Mouse (Mus musculus) adipocyte (in vitro differentiated cells): ENCODE results near the gene Cdhr3.

ENCODE experiments used
- DNase-seq: peaks from one replicate; pipeline ENCODE4 v3.0.0-alpha.2; 2016; ENCODE audit warnings: low spot score

The Cdhr3 gene

DNA sequence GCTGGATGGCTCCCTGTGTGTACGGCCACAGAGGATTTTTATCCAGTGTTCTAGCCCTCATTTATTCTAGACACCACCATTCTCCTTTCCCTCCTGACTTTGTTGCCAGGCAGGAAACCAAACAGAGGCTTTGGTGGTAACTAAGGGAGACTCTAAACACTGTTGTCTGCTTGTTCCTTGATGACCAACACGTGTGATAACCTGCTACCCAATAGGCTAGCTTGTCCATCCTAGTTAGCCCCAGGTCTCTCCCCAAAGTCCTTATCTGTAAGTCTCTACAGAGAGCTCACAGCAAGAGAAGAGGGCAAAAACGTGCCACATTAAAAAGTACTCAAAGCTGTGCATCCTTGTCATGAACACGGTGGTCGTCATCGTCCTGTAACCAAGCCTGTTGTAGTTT is at the start of gene Cdhr3:
Gene Cdhr3, minus strand, starts transcription at position 101 of the 400 bp plus-strand sequence.
- no peak for DNase-seq

DNA sequence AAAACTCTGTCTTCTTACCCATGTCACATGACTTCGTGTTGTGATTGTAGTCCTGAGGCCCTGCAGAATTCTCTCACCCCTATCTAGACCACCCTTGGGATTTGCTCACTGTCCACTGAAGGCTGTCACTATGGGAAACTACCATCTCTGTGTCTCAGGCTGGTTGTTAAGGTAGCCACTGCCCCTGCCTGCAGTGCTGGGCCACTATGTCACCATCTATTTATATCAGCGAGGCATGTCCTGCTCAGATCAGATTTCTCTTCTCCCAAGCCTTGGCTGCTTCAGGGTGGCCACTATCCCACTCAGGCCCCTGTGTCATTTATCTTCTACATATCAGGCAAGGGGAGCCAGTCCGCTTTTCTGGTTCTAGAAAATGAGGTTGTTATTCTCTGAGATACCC is 46.4 kb upstream of the Cdhr3 start:
- DNase-seq, result no peak

DNA sequence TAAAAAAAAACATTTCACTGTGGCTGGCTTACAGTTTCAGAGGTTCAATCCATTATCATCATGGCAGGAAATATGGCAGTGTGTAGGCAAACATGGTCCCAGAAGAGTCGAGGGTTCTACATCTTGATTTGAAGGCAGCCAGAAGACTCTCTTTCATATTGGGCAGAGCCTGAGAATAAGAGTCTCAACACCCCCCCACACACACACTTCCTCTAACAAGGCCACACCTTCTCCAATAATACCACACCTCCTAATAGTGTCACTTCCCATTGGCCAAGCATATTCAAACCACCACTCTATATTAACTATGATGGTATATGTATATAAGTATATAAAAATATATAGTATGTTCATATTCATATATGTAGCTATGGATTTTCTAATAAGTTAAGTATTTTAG is 45.2 kb upstream of the Cdhr3 start:
- DNase-seq, result no peak

DNA sequence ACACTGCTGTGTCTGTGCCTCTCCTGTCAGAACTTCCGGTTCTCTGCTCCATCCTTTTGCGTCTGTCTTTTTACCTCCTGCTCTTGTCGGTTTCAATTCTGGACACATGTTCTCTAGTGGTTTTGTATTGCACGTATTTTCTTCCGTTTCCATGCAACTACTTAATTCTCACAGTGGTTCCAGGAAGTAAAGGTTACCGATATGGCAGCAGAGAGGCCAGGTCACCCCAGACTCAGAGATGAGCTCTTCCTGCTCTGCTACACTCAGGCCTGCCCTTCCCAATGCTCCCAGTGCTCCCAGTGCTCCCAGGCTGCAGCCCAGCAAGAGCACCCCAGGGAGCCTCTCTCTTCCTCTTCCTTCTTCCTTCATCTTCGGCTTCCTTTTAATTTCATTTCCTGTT is 39.1 kb upstream of the Cdhr3 start:
- DNase-seq, result no peak

DNA sequence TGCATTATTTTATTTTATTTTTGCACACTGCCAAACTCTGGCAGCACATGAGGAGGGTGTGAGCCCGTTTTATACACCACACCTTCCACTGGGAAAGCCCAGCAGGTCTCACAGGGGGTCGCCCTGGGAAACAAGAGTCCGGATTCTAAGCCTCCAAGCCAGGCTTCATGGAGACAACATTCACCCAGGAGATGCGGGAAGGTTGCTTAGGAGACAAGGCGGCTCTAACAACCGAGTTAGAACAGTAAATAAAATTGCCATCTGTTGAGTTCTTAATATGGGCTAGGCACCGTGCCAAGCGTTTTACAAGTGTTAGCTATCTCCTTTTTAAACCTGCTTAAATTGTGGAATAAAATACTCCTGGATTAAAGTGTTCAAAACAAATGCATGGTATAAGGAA is 37.7 kb upstream of the Cdhr3 start:
- DNase-seq, result no peak

DNA sequence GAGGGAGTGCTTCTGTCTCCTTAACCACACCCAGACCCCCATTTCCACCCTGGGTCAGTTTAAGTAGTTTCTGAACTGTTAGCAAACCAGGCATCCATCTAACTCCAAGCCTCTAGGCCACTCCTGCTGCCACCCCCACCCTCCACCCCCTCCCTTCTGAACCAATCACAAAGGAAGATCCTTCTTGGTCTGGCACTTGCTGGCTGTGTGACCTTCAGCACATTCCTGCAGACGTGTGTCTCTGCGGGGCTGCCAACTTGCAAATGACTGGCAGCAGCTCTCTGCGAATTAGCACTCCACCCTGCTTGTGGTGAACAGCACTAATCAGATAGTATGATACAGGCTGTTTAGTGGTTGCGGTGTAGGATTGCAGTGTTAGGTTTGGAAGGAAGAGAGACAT is 36.7 kb upstream of the Cdhr3 start:
- peak; percentile 76 for DNase-seq

DNA sequence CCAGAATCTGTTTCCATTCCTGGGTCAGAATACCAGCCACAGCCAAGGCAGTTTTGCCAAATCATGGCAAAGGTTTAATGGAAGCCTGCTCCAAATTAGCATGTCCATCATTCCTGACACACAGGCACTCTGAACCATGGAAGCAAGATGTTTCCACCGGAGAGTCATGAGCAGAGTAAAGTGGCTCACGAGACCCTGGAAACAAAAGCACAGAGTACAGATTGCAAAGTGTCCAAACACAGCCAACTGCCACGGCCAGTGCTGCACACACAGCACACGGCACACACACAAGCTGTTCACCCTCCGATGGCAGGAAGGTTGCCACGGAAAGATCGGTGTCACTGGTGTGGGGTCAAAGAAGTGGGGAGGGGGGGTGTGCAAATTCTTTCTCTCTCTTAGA is 36.0 kb upstream of the Cdhr3 start:
- peak; percentile 47 for DNase-seq

DNA sequence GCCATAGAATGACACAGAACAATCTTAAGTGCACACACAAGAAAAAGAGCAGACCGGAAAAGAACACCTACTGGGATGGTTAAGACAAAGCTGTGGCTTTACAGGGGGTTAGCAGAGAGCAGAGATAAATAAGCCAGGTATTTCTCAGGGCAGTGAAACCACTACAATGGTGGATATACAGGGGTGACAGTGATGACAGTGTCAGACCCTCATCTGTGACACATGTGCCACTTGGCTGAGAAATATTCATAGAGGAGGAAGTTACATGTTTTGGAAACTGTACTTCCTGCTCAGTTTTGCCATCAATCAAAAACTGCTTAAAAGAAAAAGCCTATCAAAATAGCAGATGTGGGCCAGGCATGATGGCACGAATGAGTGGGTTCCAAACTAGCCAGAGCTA is 35.4 kb upstream of the Cdhr3 start:
- no peak for DNase-seq

DNA sequence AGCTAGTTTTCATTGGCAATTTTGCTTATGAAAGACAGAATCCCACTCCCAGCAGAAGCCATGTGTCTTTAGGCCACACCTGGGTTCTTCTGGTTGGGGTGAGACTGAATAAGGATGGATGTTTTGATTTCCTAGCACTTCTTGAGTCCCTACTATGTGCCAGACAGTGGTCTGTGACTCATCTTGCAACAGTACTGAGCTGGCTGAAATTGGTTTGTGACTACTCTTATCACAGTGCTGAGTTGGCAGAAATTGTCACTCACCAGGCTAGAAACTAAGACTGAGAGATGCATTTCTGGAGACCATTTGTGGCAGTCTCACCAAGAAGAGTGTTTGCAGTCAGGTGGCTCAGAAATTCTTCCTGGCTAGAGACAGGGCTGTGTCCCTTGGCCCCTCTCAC is 33.6 kb upstream of the Cdhr3 start:
- no peak for DNase-seq

DNA sequence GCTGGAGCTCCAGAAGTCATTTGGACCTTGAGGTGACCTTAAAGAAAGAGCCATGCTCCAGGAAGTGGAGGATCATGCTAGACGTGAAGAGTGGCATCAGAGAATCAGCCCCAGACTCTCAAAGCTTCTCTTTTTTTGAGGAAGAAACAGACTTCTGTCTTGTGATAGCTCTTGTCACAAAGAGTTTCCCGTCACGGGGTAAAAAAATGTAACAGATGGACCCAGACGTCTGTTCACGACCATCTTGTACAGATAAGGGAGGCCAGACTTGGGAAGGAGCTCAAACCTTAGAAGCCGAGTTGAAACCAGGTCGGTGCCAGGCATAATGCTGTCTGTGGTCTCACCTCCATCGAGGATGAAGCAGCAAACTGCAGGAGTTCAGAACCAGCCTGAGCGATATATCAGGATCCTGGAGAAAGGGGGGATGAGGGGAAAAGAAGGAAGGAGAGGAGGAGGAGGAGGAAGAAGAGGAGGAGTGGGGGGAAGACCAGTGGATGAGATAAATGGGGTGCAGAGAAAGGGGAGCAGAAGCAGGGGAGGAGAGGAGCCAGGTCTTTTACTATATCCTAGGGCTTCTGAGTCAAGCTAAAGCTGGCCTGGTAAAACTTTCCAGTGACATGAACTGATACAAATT is 33.0 kb upstream of the Cdhr3 start:
- DNase-seq, result no peak

DNA sequence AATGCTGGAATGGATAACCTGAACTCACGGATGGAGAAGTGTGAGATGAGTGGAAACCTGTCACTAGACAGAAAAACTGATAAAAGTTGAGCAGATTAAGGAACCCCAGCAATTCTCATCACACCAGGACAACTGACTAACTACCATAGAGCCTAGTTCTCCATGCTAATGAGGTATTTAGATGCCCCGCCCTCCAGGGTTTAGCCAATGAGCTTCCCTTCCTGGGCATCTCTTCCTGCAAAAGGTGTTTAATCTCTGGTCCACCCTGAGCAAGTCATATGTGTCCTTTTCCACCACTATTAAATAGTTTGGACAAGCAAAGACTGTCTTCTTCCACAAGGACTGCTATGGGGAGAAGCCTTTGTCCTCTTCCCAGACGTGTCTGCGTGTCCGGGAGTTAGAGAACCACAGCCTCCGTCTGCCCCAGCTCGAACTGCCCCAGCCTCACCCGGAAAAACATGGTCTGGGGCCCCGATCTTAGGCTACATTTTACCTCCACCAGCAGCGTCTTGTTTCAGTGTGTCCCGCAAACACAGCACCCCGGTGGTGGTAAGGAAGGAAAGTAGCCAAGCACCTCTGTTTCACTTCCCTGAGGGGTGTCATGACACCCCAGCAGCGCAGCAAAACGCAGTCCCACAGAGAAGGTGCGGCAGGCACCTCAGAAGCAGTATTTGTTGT is 26.1 kb upstream of the Cdhr3 start:
- no peak for DNase-seq

DNA sequence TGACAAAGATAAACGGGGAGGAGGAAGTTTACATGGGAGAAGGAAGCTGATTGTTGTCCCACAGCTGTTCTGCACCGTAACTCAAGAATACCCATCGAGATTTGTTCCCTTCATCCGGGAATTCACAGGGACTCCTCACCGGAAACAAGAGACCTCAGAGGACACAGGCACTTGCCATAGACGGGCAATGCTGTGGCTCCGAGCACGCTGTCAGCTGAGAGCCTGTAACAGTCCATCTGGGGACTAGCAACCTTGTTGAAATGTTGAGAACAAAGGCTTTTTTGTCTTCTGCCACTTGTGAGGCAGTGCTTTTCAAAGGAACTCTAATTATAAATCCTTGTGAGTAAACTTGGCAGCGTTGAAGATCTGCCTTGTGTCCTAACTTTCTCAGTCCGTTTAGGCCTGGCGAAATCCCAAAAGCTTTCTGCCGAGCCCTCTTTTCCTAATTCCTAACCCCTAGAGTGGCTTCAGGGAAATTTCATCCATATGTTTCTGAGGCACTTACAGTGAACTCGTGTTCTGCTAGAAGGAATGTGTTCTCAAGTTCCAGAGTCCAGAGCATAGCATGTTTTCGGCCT is 18.3 kb upstream of the Cdhr3 start:
- peak; percentile 57 for DNase-seq

DNA sequence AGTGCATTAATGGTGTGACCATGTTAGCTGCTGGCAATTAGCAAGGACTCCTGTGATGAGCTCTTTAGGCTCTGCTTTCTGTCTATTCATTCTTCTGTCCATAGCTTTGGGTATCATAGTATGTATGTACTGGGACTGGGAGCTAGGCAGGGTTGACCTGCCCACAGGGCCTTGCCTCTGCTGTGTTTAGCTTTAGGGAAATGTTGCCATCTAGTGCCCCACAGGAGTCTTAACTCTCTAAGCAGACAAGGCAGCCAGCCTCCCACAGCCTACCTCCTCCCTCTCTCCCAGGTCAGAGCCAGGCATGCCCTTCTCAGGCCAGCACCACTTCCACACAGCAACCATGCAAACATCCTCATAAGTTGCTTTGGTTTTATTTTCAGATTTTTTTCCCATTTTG is 16.9 kb upstream of the Cdhr3 start:
- peak; percentile 81 for DNase-seq

DNA sequence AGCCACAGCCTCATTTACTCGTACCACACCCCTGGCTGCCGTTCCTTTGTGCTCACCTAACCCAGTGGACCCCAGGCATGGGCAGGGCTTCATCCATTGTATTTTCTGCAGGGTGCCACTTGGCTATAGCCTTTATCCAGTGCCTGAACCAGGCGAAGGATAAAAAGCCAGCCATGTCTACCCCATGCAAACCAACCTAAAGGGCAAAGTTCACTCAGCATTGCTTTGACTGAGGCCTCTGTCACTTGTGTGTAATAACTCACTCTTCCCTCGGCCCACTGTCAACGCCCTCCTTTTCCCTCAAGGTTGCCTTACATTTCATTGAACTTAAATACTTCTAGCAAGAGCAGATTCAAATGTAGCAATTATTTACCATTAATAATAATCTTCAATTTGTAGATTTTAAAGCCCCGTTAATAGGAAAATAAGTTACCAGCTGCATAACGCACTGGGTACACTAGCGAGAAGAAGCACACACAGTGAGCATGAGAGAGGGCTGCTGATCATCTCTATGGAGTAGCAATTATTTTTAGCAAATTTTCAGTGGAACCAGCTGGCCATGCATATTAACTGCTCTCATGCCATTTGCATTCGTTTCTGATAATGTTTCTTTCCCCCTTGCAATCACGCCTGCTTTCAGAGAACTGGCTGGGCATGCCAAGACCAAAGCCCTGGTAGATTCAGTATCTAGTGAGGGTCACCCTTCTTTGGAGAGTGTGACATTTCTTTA is 13.9 kb upstream of the Cdhr3 start:
- DNase-seq, result no peak

DNA sequence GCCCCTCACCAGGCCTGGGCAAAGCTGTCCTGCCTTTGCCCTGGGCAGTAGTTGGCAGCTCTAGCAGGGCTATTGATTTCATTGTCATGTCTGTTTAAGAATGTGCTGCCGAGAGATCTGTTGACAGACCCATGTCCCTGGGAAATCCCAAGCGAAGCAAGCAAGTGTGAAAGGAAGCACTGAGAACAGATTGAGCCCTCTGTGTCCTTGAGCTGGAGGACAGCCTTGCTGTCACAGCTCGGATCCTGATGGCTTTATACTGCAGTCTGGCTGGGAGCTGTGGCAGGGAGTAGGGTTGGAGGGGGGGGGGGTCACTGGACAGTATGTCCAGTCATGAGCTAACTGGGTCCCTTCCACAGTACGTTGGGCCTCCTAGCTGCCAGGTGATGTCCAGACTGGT is 13.0 kb upstream of the Cdhr3 start:
- peak; percentile 66 for DNase-seq

DNA sequence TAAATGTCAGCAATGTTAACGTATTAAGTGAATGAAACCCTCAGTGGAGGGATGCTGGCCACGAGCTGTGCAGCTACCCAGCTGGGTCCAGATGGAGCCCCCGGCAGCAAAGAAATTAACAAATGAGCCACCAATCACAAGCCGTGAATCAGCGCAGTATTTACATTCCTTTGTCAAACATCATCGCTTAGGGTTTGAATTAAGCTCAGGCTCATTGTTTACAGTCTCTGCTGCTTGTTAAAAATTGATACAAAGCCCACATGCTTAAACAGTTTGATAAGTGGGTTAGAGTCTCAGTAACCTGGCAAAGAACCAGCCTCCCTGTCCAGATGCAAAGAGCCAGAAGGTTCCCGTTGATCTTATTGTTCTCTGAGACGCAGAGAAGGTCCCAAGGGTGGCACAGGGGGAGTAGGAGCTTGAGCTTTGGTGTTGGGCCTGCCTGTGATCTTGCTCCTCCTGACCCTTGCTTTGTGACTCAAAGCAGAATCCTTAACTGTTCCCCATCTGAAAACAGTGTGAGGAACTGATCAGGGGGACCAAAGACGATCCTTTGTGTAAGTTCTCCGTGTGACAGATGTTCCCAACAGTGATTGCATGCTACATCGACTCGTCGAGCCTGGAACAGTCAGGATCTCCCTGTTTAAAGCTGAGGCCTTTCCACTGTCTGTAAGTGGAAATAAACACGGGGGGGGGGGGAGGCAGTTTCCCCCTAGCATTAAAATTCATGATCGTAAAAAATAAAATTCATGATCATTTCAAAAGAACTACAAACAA is 9.9 kb upstream of the Cdhr3 start:
- DNase-seq, result no peak

DNA sequence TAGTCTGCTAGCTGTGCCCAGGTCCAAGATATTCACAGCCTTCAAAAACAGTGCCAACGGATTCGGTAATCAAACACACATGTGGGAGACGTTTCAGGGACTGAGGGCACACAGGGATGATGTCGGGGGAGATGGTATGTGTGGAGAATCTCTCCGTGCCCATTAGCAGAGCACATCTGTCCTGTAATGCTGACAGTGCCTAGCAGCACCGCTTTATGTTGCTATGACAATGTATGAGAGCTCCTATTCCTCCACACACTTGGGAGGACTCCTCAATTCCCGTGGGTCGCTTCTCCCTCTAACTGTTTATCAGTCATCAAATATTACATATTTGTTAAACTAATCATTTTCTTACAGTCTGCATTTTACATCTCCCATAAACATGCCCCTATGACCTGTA is 9.0 kb upstream of the Cdhr3 start:
- no peak for DNase-seq

DNA sequence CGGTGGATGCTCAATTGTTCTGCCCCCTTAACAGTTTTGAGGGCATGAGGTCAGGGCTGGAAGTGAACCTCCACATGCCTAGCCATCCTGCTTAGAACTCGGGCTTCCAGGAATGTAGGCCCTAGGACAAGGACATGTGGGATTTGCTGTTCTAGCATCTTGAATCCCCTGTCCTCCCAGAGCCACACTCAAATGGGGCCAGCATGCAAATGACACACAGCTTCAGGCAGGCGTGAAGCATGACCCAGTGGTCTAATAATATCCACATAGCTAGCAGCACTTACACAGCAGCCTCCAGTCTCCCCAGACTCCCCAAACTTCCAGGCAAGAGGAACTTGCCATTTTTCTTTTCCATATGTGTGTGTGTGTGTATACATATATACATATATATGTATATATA is 3.3 kb upstream of the Cdhr3 start:
- no peak for DNase-seq

DNA sequence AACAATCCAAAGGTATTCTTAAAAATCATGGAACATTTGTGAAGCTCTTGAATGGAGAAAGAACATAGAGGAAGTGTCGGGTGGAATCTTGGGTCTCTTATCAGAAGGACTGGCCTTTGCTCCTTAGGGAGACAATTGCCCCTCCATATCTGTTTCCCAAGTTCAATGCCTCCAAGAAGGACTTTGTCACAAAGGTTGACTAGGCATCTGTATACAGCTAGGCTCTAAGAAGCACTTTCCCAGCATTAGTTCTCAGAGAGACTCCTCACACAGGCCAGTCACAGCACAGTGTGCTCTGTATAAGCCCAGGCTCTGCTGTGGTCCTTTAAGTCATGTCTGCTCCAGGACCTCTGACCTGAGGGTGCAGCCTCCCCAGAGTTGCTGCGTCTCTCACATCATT is 479 bp downstream of the Cdhr3 start:
- no peak for DNase-seq

DNA sequence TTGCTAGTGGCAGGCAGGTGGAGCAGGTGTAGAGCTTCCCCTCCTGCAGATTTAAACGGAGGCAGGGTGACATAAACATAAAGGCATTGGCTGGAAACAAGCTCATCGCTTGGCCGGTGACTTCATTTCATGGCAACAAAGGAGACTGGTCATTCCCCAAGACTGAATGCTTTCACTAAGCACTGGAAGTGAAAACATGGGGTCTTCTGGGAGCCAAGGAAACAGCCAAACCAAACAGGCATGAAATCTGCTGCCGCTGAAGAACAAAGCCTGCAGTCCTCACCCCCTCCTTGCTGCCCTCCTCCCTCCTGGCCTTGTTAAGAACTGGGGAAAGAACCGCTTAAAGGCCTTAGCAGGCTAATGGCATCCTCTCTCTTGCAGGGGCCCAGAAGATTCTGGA is 6.5 kb downstream of the Cdhr3 start:
- no peak for DNase-seq

DNA sequence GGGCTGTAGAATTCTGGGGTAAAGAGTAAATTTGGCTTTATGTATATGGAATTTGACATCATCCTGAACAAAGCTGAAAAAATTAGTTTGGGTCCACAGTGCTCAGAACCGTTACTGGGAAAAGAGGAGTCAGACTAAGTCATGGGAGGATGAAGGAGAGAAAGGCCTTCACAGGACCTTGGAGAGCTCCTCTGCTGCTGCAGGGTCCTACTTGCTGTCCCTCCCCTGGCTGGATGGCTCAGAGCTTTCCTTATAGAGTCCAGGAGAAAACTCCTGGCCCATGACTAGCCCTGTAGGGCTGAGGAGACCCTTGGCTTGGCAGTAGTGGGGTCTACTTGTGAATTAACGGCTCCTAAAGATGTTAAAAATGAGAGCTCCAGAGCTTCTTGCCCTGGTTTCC is 8.0 kb downstream of the Cdhr3 start:
- peak; percentile 51 for DNase-seq

DNA sequence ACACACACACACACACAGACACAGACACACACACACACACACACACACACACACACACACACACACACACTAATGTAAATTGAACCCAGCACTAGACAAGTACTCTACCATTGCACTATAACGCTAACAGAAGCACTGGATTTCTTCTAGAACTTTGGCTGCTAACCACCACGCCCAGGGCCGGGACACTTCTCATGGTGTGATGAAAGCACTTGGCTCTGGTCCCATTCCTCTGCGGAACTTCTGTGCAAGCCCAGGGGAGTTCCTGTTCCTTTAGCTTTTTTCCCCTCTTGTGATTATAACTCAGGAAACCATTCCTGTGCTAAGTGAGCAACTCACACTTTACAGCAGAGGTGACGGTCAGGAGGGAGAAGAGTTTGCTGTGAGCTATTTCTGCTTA is 9.3 kb downstream of the Cdhr3 start:
- DNase-seq, result peak; percentile 84
